Mouse (Mus musculus) olfactory bulb, adult 2 months (tissue): ENCODE measurements around the gene Ttc41. TPM values are rescaled to one million over a fixed set of nuclear protein-coding genes. Genes with fewer than 3 reads are reported as not detected.
A peak's percentile ranks its signal among the peaks of the same experiment; 100 is the strongest.

Experiments
- H3K27ac ChIP-seq: fragments of 200-500 bp; 2 replicates; pipeline ENCODE4 v1.5.1; 2012; ENCODE audit warnings: low read depth, low read length; ENCODE audit not compliant: insufficient read depth
- H3K4me1 ChIP-seq: fragments of 200-500 bp; 2 replicates; pipeline ENCODE4 v1.6.1; 2012; ENCODE audit warnings: low read length; ENCODE audit not compliant: control insufficient read depth, insufficient read depth
- H3K4me3 ChIP-seq: fragments of 200-500 bp; 2 replicates; pipeline ENCODE4 v1.5.1; 2012; ENCODE audit warnings: mild to moderate bottlenecking, low read depth, low read length, moderate library complexity; ENCODE audit not compliant: insufficient read depth
- CTCF ChIP-seq: fragments of 200-500 bp; IDR thresholded peaks from 2 replicates; pipeline ENCODE4 v1.5.1; 2012; ENCODE audit warnings: low read depth, mild to moderate bottlenecking, low read length, moderate library complexity; ENCODE audit not compliant: insufficient read depth
- POLR2A ChIP-seq: fragments of 200-500 bp; IDR thresholded peaks from 2 replicates; pipeline ENCODE4 v1.6.1; 2012; ENCODE audit warnings: mild to moderate bottlenecking, low read depth, low read length, moderate library complexity; ENCODE audit not compliant: insufficient read depth
- WGBS: fragments of 180-500 bp; shearing (Covaris S2); methylation state at CpG from one replicate; pipeline ENCODE4 v1.1.7; 2018; 5-methylcytosine and 5-hydroxymethylcytosine counted together
- polyA plus RNA-seq: library from polyadenylated mRNA; stranded (reverse); fragments of >200 nt; gene quantifications from 2 replicates; pipeline ENCODE4 v1.2.4, GENCODE M21; 2012; ENCODE audit warnings: low replicate concordance; ENCODE audit not compliant: missing spikeins, insufficient read depth, insufficient read length

Gene Ttc41
- polyA plus RNA-seq, 1 experiment, result not detected

DNA sequence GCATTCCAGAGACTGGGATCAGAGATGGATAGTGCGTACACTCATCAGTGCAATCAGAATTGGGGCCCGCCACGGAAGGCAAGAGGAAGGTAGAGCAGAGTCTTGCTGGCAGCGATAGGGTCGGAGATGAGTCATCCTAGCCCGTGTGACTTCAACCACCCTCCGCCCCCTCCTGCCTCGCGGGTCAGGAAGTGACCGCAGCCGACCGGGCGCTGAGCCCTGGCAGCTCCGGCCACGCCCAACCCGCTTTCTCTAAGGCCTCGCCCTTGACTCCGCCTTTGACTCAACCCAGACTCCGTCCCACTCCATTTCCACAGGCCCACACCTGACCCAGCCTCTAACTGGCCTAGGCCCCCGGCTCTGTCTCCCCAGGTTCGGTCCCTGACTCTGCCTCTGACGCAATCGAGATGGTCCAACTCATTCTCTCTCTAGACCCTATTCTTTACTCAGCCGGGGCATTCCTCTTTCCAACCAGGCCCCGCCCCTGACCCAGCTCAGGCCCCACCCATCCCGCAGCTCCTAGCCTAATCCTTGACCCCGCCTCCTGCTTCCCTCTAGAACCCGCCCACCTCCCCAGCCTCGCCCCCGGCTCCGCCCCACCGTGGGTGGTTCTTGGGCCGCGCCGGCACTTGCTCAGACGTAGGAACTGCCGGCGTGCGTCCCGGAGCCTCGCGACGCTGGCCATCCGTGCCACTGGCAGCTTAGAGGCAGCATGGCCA lies 72.9 kb downstream of the Ttc41 start, which contains the start of gene Nt5dc3:
Nt5dc3 (plus strand) TSS at position 608 of the 719 bp plus-strand sequence.
- peak; percentile 85 for TF ChIP-seq POLR2A
- no peak for TF ChIP-seq CTCF
- 2% methylated on average over 44 of the region's 44 CpGs for WGBS
- Histone ChIP-seq H3K4me3 (peak within 1 kb of the TSS; percentile 77), H3K27ac (0 out of 2 replicates have a peak within 1 kb of the TSS, but pooled peaks have one; percentile 2), H3K4me1 (peaks cover 14% of the 10 kb centered on the region)

DNA sequence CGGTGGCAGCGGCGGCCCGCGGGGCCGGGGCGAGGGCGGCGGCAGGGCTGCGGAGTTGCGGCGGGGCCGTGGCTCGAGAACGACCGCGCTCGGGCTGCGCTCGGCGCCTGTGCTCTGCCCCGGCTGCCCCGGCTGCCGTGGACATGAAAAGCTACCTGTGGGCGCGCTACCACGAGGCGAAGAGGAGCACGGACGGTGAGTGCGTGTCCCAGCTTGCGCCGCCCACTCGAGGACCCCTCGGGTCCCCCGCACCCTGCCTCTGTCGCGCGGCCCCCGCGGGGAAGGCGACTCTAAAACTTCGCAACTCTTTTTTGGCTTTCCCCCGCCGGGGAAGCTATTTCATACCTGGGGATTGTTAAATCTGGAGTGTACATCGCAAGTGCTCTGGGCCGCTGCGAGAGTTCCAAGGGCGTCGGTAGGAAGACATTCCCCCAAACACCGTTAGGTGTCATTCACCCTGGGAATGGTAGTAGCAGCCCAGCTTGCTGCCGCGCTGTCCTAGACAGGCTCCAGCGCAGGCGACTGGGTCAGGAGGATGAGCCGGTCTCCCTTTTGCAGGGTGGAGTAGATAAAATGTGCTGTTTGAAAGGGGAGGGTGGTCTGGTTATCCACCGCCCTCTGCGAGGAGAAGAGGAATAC lies 73.6 kb downstream of the Ttc41 start:
- WGBS, result under 1% methylated on average over 56 of the region's 58 CpGs
- Histone ChIP-seq H3K4me1 (peaks cover 14% of the 10 kb centered on the region), H3K27ac (no peak overlapping the region), H3K4me3 (peak overlapping the region; percentile 77)
- TF ChIP-seq POLR2A, result no peak
- TF ChIP-seq CTCF, result no peak

DNA sequence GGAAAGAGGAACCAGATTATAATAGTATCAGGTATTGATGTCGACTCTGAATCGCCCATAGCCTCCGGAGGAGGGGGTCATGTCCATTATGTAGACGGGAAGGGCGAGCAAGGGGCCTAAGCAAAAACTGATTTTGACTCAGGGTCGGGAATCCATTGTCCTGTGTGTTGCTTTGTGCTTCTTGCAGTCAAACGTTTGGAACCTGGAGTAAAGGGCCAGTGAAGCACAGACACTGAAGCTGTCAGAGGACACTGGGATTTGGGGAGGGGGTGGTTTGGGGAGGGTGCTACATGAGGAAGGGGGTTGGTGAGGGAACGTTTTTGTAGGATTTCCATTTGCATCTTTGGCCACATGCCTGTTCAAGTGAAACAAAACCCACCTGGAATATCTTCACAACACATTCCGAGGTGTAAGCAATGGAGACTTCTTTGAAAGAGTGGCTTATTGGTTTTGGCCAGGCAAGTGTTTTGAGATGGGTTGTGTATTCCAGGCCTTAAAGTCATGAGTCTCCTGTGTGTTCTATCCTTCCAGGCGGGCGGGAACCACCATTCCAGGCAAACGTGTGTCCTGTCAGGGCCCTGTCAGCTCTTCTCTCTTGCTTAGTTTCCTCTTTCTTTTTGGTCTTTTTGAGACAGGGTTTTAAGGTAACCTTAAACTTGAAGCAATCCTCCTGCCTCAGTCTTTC lies 74.3 kb downstream of the Ttc41 start:
- no peak for TF ChIP-seq POLR2A
- H3K27ac ChIP-seq, result no peak overlapping the region

DNA sequence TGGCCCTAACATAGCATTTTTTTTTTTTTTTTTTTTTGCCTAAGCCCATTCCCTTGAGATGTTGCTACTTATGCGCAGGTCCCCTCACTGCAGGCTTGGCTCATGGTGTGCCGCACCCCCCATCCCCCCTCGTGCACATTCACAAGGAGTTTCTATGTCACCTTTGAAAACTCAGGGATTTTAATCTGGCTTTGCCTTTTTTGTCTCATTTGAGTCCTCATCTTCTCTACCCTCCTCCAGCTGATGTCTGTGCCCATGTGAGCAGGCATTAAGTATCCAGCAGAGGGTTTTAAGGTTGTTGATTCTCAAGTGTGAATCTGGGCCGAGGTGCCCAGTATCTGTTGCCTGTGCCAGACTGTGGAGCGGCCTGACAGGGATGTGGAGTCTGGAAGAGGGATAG lies 76.0 kb downstream of the Ttc41 start:
- H3K27ac ChIP-seq, result no peak overlapping the region
- H3K4me1 ChIP-seq, result peaks cover 14% of the 10 kb centered on the region
- H3K4me3 ChIP-seq, result no peak overlapping the region
- WGBS, result 68% methylated on average over 5 of the region's 5 CpGs
- TF ChIP-seq POLR2A (no peak), CTCF (no peak)

More for the DNA sequence above, 74.3 kb downstream of the Ttc41 start:
- Histone ChIP-seq H3K4me3 (peak overlapping the region; percentile 77), H3K4me1 (peaks cover 14% of the 10 kb centered on the region)
- WGBS, result 47% methylated on average over 12 of the region's 12 CpGs

DNA sequence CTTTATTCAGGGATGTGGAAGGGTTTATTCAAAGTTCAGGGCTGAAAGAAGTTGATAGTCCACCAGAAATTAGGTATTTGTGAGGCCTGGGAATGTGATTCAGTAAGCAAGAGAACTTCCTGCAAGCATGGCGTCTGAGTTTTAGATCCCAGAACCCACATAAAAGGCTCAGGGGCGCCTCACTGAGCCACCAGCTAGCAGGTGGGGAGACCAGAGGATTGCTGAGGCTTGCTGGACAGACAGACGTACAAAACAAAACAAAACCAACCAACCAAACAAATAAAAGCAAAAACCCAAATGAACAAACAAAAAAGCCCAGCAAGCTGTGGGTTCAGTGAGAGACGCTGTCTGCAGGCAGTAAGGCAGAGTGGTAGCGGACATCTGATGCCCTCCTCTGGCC lies 77.0 kb downstream of the Ttc41 start:
- H3K27ac ChIP-seq, result no peak overlapping the region
- H3K4me3 ChIP-seq, result no peak overlapping the region
- WGBS, result 78% methylated on average over 5 of the region's 5 CpGs
- TF ChIP-seq POLR2A (no peak), CTCF (no peak)
- peaks cover 14% of the 10 kb centered on the region for H3K4me1 ChIP-seq

DNA sequence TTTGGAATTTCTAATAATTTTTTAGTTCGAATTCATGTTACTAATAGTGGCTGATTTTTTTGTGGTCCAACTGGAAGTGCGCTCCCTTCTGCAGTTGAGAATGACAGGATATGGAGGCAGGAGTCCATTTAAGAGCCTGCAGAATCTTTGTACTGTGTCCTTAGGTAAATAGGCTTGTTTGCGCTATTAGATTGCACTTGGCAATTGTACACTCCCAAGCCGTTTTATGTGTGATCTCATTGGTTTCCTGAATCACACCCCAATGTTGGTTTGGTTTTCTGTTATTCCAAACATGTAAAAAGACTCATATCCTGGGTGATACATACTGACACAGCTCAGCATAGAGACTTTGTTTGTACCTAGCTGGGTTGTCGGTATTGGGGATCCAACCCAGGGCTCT lies 78.0 kb downstream of the Ttc41 start:
- 81% methylated on average over 5 of the region's 5 CpGs for WGBS
- peaks cover 14% of the 10 kb centered on the region for H3K4me1 ChIP-seq
- H3K4me3 ChIP-seq, result no peak overlapping the region
- TF ChIP-seq CTCF (no peak), POLR2A (no peak)
- H3K27ac ChIP-seq, result no peak overlapping the region

DNA sequence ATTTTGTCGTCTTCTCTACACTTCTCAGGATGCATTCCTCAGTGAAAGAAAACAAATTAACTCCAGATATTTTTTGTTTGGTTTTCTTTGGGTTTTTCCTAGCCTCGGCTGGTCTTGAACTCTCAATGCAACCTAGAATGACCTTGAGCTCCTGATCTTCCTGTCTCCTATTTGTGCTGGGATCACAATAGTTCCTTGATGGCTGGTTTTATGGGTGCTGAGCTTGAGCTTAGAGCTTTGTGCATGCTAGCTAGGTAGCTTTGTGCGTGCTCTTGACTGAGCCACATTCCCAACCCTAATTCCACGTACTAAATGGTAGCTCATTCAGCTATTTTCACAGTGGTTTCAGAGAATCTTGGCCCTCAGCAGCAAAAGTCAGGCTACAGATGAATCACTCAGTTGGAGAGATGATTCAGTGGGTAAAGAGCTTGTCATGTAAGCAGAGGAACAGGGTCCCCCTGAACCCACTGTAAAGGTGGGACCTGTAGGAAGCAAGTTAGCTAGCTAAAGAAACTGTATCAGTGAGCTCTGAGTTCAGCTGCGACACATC lies 78.6 kb downstream of the Ttc41 start:
- TF ChIP-seq CTCF, result no peak
- Histone ChIP-seq H3K4me1 (peaks cover 11% of the 10 kb centered on the region), H3K4me3 (no peak overlapping the region), H3K27ac (no peak overlapping the region)
- WGBS, result 90% methylated on average over 5 of the region's 5 CpGs

DNA sequence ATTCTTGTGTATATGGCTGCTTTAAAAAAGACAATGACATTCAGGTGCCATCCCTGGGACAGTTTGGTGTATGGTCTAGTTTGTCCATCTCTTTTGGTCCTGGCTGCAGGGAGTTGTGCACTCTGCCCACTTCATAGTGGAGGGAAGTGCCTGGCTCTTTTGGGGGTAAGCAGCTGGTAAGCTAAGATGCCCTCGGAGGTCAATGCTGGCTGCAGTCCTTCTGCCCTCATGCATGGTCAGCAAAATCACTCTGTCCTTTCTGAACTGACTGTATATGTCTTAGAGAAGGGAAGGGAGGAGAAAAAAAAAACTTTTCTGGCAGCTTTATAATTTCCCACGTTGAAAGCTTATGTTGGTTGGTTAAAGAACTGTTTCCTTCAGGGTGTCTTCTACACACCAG lies 79.8 kb downstream of the Ttc41 start:
- H3K4me3 ChIP-seq, result no peak overlapping the region
- 76% methylated on average over 2 of the region's 2 CpGs for WGBS
- peaks cover 11% of the 10 kb centered on the region; the same call in 1 of the 2 replicates for H3K4me1 ChIP-seq
- H3K27ac ChIP-seq, result no peak overlapping the region
- no peak for TF ChIP-seq POLR2A
- no peak for TF ChIP-seq CTCF

DNA sequence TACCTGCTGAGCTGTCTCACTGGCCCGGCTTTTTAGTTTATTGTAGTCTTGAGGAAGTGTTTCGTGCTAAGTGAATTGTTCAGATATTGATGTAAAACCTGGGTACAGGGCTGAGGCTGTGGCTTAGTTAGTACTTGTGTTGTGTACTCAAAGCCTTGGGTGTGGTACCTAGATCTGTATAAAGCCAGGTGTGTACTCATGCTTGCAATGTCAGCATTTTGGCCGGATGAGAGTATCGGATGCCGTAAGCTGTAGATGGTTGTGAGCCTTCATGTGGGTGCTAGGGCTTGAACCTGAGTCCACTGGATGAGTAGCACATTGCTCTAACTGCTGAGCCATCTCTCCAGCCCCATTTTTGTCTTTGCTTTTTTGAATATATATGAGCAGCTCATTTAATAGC lies 80.5 kb downstream of the Ttc41 start:
- WGBS, result 95% methylated on average over 5 of the region's 5 CpGs
- Histone ChIP-seq H3K27ac (no peak overlapping the region), H3K4me3 (no peak overlapping the region), H3K4me1 (peaks cover 11% of the 10 kb centered on the region; the same call in 1 of the 2 replicates)
- TF ChIP-seq CTCF (no peak), POLR2A (no peak)
